Mouse (Mus musculus) ES-Bruce4 (cell line): ENCODE measurements around the gene Olfr38. TPM values are rescaled to one million over a fixed set of nuclear protein-coding genes. Genes with fewer than 3 reads are reported as not detected.
A peak's percentile ranks its signal among the peaks of the same experiment; 100 is the strongest.

ENCODE experiments used
- H3K27ac ChIP-seq: 2 replicates; pipeline ENCODE4 v1.5.1; 2012; ENCODE audit warnings: low read length, inconsistent platforms; ENCODE audit not compliant: insufficient read depth
- H3K27me3 ChIP-seq: 2 replicates; pipeline ENCODE4 v1.6.1; 2012; ENCODE audit warnings: mild to moderate bottlenecking, low read length, inconsistent platforms; ENCODE audit not compliant: control insufficient read depth, poor library complexity, insufficient read depth, severe bottlenecking
- H3K36me3 ChIP-seq: 2 replicates; pipeline ENCODE4 v1.6.1; 2012; ENCODE audit warnings: inconsistent platforms, mild to moderate bottlenecking, low read length, moderate library complexity; ENCODE audit not compliant: control insufficient read depth, poor library complexity, insufficient read depth, severe bottlenecking
- H3K4me1 ChIP-seq: one replicate; pipeline ENCODE4 v1.8.1; 2011; ENCODE audit warnings: low read length; ENCODE audit not compliant: control insufficient read depth, insufficient read depth
- H3K4me3 ChIP-seq: 2 replicates; pipeline ENCODE4 v1.5.1; 2011; ENCODE audit warnings: low read depth, mild to moderate bottlenecking, low read length
- H3K9ac ChIP-seq: 2 replicates; pipeline ENCODE4 v1.6.1; 2012; ENCODE audit warnings: low read depth, mild to moderate bottlenecking, inconsistent platforms; ENCODE audit not compliant: poor library complexity, severe bottlenecking
- H3K9me3 ChIP-seq: replicated peaks from 2 replicates; pipeline ENCODE4 v1.6.1; 2012; ENCODE audit warnings: mild to moderate bottlenecking, low read length, inconsistent platforms; ENCODE audit not compliant: control insufficient read depth, poor library complexity, insufficient read depth, severe bottlenecking
- CTCF ChIP-seq: IDR thresholded peaks from one replicate; pipeline ENCODE4 v1.8.1; 2011; ENCODE audit warnings: low read depth, low read length
- EP300 ChIP-seq: IDR thresholded peaks from 2 replicates; pipeline ENCODE4 v1.6.1; 2011; ENCODE audit warnings: low read depth, low read length; ENCODE audit not compliant: insufficient read depth
- POLR2A ChIP-seq: IDR thresholded peaks from one replicate; pipeline ENCODE4 v1.8.1; 2011; ENCODE audit warnings: low read length; ENCODE audit not compliant: insufficient read depth
- polyA plus RNA-seq: library from polyadenylated mRNA; stranded (reverse); fragments of >200 nt; gene quantifications from 2 replicates; pipeline ENCODE4 v1.2.4, GENCODE M21; 2011; ENCODE audit warnings: low read depth; ENCODE audit not compliant: missing spikeins, insufficient read depth, insufficient read length

Olfr38 gene
- not detected in 2 replicates for polyA plus RNA-seq

GRCm38 (mm10) chr6:42756104-42756503 is at the start of gene Olfr38:
TSS of gene Olfr38 (plus strand) at chr6:42756404.
- TF ChIP-seq EP300 (no peak), CTCF (no peak), POLR2A (no peak)
- no peak within 1 kb of the TSS for H3K4me3 ChIP-seq
- H3K9ac ChIP-seq = no peak within 1 kb of the TSS
- no peaks in the 10 kb centered on the region for H3K4me1 ChIP-seq
- no peaks in the 10 kb centered on the region for H3K27me3 ChIP-seq
- no peaks in the 10 kb centered on the region for H3K9me3 ChIP-seq
- H3K36me3 ChIP-seq = no peaks in the 10 kb centered on the region
- no peak within 1 kb of the TSS for H3K27ac ChIP-seq

GRCm38 (mm10) chr6:42709291-42710211 is 46.7 kb upstream of the Olfr38 start, which contains the start of gene Tcaf1:
TSS of gene Tcaf1 (minus strand) at chr6:42710088.
- TF ChIP-seq EP300 (no peak), POLR2A (no peak), CTCF (no peak)
- no peaks in the 10 kb centered on the region for H3K4me1 ChIP-seq
- H3K4me3 ChIP-seq = peak within 1 kb of the TSS; percentile 80
- H3K27ac ChIP-seq = no peak within 1 kb of the TSS
- no peaks in the 10 kb centered on the region for H3K36me3 ChIP-seq
- H3K27me3 ChIP-seq = no peaks in the 10 kb centered on the region
- H3K9me3 ChIP-seq = no peaks in the 10 kb centered on the region
- peak within 1 kb of the TSS; percentile 34 for H3K9ac ChIP-seq

- Histone ChIP-seq H3K36me3 (no peaks in the 10 kb centered on the region), H3K9me3 (no peaks in the 10 kb centered on the region), H3K27me3 (no peaks in the 10 kb centered on the region), H3K4me1 (no peaks in the 10 kb centered on the region), H3K4me3 (no peak overlapping the region), H3K9ac (no peak overlapping the region), H3K27ac (no peak overlapping the region)
- TF ChIP-seq EP300 (no peak), CTCF (no peak), POLR2A (no peak)
These were observed 41.5 kb upstream of the Olfr38 start for GRCm38 (mm10) chr6:42714668-42715067.

- Histone ChIP-seq H3K4me1 (no peaks in the 10 kb centered on the region), H3K36me3 (no peaks in the 10 kb centered on the region), H3K27me3 (no peaks in the 10 kb centered on the region), H3K9me3 (no peaks in the 10 kb centered on the region), H3K4me3 (no peak overlapping the region), H3K9ac (no peak overlapping the region), H3K27ac (no peak overlapping the region)
- no peak for TF ChIP-seq POLR2A
- no peak for TF ChIP-seq EP300
- TF ChIP-seq CTCF = no peak
These were observed 38.2 kb upstream of the Olfr38 start for GRCm38 (mm10) chr6:42717973-42718372.

- Histone ChIP-seq H3K9ac (no peak within 1 kb of the TSS), H3K36me3 (no peaks in the 10 kb centered on the region), H3K27me3 (no peaks in the 10 kb centered on the region), H3K4me1 (no peaks in the 10 kb centered on the region), H3K9me3 (no peaks in the 10 kb centered on the region), H3K27ac (no peak within 1 kb of the TSS), H3K4me3 (no peak within 1 kb of the TSS)
- TF ChIP-seq EP300 (no peak), POLR2A (no peak), CTCF (no peak)
These were observed 17.1 kb upstream of the Olfr38 start, which contains the start of gene Olfr453 for GRCm38 (mm10) chr6:42739071-42739470. TSS of gene Olfr453 (plus strand) at chr6:42739371.

GRCm38 (mm10) chr6:42742303-42742702 is 13.9 kb upstream of the Olfr38 start:
- Histone ChIP-seq H3K9me3 (no peaks in the 10 kb centered on the region), H3K36me3 (no peaks in the 10 kb centered on the region), H3K4me1 (no peaks in the 10 kb centered on the region), H3K27me3 (no peaks in the 10 kb centered on the region), H3K4me3 (no peak overlapping the region), H3K9ac (no peak overlapping the region), H3K27ac (no peak overlapping the region)
- TF ChIP-seq POLR2A = no peak
